Mouse (Mus musculus) right cerebral cortex, adult 18-20 months (tissue): ENCODE results near the gene Gmps.

Experiments used
- DNase-seq: peaks from one replicate; pipeline ENCODE4 v3.0.0; 2022; ENCODE audit warnings: mixed read lengths

Gene Gmps

DNA sequence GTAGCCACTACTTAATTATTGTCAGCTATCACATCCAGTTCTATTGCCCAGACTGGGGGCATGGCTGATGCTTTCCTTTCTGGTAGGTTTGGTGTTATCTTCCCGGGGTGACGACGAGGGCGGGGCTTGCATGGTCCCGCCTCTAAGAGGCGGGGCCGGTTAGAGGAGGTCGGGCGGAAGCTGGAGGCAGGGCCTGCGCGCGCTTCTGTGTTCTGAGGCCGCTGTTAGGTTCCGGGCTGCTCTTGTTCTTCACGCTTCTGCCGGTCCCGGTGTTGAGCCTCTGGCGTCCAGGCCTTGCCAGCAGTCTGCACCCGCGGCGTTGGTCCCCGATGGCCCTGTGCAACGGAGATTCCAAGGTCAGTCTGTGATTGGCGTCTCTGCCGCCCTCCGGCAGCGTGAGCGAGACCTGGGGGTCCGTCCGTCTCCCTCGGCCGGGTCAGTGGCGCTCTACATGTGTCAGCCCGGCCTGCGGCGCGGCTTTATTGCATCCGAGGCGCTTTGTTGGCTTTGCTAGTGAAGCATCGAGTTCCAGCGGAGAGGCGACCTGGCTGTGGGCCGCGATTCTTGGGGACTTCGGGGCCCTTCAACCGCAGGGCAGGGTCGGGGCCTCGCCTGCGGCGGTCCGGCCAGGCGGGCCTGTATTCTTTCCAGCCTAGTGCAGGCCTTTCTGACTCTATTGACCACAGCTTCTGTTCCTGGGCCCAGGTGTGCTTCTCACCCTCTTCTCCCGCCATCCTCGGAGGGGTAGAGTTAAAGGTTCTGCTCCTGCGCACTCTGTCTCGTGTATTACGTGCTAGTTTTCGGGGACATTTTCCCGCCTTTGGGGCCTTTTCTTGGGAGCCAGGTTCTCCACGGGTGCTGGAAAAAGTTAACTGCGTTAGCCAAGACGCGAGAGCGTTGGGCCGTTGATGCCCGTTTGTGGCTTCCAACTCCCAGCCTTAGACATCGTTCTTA lies at the start of gene Gmps:
Gmps (plus strand) TSS at position 152 of the 954 bp plus-strand sequence.
- DNase-seq, result peak; percentile 94

DNA sequence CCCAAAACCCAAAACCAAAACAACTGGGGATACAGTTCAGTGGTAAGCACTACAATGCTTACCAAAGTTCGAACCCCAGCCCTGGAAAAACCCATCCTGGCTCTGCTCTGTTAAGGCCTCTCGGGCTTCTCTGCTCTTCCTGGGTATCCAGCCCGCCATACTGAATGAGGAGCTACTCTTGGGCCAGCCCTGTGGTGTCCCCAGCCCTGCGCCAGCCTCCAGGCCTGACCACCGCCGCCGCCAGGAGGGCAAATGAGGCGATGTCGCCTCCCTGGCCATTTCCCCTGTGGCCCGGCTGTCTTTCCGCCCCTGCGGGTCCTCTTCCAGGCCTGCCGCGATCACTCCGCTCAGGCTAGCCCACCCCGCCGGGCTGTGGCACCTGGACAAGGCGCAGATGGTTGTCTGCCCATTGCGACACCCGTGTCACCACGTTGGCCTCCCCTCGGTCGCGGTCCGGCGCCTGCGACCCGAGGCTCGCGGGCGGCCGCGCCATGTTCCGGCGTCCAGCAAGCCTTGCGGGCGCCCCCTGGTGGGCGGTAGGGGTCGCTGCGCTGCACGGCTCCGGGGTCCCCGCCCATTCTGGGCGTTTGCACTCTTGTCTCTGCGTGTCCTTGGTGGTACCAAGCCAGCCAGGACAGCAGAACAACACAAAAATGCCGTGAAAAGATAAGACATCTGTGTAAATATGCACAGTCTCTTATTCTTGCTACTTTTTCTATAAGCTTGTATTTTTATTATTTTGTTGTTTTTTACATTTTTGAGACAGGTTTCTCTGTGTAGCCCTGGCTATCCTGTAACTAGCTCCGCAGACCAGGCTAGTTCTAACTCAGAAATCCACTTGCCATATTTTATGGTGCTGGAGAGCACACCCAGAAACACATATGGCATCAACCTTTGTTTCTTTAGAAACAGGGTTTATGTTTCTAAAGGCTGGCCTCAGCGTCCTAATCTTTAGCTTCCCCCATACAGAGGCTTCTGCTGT lies 46.7 kb upstream of the Gmps start, which contains the start of gene E130311K13Rik:
E130311K13Rik (minus strand) TSS at position 595 of the 982 bp plus-strand sequence.
- DNase-seq, result peak; percentile 88

DNA sequence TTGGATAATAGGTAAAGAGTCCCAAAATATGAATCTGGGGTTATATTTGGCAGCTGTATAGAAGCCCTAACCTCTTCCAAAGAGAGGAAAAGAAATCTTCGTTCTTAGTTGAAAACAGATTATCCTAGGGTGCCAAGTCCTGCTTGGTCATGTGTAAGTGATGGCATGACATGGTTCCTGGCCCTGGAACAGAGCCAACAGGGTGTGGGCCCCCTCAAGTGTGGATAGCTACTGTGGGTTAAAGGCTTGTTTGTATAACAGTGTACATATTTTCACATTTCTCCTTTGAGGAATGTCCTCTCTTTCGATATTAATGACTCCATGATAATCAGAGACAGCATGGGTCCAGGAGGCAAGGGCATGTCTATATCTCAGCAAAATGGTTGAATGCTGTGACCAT lies 37.0 kb upstream of the Gmps start:
- DNase-seq, result no peak

DNA sequence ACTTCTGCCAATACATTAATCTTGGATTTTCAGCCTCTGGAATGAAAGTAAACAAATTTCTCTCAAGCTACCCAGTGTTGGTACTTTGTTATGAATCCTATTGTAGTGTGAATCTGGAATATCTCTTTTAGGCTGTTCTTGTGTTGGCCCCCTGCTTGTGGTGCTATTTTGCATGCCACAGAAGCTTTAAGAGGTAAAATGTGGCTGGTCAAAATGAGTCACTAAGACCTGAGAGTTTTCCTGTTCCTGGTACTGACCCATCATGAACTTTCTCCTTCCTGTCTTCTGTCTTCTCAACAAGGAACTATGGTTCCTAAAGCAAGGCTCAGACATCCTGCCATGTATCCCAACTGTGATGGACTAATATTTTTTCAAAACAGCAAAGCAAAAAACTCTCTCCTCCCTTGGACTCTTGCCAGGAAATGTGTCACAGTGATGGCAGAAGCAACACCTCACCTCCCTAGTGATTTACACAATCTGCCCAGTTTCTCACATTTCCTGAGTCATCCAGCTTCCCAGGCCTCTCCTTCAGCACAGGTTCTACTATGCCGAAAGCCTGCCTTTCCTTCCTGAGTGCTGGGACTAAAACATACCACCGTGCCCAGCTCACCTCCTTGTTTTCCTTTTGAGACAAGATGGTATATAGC lies 34.6 kb upstream of the Gmps start:
- DNase-seq, result peak; percentile 76

DNA sequence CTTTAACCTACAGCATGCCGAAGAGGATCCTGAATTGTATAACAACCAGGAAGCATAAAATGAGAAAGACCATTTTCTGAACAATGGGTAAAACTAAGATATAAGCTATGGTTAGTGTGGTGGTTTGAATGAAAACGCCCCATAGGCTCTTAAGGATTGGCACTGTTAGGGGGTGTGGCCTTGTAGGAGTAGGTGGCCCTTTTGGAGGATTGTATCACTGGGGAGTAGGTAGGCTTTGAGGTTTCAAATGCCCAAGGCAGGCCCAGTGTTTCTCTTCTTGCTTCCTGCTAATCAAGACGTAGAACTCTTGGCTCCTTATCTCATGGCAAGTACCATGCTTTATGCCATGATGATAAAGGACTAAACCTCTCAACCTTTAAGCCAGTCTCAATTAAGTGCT lies 26.1 kb upstream of the Gmps start:
- no peak for DNase-seq

DNA sequence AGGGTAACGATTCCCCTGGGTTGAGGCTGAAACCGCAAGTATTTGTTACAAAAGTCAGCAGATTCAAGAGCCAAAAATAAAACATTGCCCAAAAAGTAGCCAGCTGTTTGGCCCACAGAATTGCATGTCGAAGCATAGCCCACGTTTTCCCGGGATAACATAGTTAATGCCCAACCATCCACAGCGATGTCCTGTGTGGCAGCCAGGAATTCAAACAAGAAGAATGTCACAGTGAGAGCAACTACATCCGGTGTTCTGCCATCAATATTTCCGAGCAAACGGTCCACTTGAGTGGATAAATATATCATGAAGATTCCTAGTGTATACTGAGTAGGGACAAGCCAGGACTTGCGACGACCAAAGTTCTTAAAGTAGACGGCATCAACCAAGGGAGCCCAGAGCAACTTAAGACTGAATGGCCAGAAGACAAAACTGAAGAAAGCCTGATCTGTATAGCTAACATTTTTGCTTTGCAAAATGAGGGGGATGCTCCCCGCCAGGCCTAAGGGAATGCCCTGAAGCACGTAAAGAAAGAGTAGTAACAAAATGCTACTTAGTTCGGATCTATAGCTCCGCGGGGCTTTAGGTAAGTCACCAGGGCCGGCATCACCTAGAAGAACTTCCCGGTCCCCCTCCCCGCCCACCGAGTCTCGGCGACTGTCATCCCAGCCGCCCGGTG lies 12.3 kb upstream of the Gmps start:
- DNase-seq, result no peak

DNA sequence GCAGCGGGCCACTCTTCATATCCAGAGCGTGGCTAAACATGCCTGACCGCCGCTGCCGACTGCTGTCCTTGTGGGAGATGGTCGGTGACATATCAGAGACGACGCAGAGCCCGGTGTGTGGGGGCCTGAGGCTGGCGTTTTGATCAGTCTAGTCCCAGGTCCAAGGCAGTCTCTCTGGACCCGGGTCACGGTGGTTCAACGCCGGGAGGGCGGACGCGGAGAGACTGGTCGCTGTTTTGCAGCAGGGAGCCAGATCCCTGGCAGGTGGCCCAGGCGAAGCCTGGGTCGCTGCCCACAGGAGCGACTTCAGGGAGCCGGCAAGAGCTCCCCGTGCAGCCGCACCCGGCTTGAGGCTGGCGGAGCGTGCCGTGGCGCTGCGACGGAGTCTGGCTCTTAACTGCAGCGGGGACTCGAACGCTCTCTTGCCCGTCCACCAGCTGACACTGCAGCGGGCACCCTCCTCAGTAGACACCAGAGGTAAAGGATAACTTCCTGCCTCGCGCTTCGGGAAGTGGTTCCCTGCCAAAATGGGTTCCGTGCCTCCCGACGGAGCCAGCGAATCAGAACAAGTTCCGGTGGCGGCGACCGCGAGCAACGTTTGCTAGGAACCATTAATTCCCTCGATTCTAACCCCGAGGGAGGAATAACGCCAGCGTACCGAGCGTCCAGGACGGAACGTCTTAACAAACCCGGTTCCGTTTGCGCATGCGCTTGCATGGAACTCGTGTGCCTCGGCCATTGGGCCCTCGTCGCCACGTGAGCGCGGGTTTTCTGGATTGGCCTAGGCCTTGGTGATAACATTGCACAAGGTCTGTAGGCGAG lies 11.6 kb upstream of the Gmps start, which contains the start of gene Slc33a1:
Slc33a1 (minus strand) TSS at position 669 of the 822 bp plus-strand sequence.
- DNase-seq, result peak; percentile 99

DNA sequence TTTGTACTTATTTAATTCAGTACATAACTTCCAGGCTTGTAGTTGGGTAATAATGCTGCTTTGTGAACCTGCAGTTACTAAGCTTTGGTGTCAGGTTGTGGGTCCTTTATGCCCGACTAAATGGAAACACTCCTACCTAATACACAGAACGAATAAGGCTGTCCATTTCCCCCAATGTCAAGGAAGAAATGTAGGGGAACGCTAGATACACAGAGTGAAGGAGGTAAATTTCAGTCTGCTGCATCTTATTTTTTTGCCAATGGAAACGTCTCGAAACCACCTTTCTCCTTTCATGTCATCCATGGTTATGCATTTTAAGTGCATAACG lies 11.0 kb upstream of the Gmps start:
- DNase-seq, result no peak

DNA sequence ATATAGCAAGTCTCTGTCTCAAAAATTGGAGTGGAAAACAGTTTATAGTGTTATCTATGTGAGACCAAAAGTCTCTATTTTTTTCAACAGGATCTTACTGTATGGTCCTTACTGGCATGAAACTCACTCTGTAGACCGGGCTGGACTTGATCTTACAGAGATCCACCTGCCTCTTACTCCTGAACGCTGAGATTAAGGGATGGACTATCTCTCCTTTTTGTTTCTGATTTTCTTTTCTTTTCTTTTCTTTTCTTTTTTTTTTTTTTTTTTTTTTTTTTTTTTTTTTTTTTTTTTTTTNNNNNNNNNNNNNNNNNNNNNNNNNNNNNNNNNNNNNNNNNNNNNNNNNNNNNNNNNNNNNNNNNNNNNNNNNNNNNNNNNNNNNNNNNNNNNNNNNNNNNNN lies 10.0 kb upstream of the Gmps start:
- DNase-seq, result no peak

DNA sequence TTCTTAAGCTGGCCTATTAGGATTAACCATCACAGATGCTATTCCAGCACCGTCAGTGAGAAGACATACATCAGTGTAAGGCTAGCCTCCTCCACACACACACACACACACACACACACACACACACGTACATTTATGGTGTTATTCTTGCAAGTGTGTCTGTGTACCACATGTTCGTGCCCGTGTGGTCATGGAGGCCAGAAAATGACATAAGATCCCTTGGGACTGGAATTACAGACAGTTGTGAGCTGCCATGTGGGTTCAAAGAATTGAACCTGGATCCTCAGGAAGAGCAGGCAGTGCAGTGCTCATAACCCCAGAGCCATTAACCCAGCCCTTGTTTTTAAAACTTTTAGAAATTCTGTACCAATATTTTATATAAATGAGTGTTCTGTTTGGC lies 2.0 kb downstream of the Gmps start:
- no peak for DNase-seq

DNA sequence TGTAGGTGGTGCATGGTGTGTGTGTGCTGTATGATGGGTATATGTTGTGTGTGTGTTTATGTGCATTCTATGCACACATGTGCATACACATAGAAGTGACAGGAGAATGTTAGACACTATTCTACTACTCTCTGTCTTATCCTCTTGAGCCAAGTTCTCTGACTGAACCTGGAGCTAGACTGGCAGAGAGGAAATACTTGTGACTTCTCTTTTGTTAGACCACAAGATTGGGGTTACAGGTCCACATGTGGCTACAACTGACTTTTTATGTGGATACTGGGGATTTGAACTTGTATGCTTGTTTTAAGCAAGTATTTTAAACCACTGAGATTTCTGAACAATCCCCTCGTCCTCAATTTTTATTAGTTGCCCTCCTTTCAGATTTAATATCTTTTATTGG lies 10.8 kb downstream of the Gmps start:
- DNase-seq, result no peak

DNA sequence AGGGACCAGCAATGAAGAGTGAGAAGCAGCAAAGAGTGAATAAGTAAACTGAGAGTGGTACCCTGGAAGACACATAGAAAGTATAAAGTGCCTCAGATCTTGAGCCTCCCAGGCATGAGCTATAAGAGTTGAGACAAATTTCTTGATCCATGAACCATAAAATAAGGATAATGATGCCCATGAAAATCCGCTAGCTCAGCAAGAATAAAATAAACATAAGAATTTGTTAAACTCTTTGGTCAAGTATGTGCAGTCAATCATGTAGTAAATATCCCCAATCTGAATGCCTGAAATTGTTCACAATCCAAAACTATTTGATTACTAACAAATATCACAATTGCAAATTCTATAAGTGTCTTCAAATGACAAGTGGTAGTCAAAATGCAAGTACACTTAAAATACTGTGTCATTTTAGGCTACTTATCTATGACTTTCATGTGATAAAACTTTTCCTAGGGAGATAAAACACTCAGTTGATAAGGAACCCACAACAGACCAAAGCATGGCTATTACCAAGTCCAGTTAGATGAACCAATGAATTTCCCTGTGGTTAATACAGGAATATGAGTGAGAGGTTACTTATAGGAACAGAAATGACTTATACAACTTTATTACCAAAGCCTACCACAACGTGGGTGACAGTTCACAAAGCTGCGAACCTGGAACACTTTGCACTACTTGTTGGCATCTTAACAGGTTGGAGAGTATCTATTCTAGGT lies 13.0 kb downstream of the Gmps start:
- DNase-seq, result no peak

DNA sequence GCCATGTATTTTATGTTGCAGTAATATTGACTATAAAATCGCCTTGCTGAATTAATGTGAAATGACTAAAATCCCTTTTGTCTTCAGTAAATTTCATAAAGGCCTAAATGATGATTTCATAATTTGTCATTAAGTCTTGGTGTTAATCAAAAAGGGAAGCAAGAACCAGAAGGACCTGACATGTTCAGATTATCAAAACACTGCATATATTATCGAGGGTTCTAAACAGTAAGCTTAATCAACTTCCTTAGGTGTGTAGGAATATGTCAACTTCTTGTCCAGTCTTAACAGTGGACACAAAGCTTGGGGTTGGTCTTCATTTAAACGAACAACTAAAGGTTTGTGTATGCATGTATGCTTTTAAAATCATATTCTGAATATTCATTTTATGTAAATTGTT lies 45.5 kb downstream of the Gmps start:
- DNase-seq, result no peak

DNA sequence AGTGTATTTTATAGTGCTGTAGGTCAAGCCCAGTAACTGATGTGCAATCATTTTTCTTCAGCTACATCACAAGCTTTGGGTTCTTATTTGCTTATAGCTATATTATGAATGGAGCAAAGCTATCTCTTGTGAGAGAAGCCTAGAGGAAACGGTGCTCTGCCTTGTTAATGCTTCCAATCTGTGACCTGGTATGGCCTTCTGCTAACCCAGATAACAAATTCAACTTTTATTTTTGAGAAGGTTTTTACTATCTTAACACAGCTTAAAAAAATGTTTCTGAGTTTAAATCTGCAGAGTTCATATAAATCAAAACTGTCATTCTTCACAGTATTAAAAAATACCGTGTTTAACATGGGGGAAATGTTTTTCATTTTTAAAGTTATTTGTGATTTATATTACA lies 46.0 kb downstream of the Gmps start:
- no peak for DNase-seq

DNA sequence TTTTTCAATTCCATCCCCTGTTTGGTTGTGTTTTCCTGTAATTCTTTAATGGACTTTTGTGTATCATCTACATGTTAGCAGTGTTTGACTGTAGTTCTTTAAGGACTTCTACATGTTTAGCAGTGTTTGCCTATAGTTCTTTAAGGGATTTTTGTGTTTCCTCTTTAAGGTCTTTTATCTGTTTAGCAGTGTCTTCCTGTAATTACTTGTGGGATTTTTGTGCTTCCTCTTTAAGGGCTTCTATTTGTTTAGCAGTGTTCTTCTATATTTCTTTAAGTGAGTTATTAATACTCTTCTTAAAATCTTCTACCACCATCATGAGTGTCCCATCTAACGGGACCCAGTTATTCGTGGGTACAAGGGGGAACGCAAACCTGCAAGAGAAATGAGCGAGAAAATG lies 53.9 kb downstream of the Gmps start:
- no peak for DNase-seq

DNA sequence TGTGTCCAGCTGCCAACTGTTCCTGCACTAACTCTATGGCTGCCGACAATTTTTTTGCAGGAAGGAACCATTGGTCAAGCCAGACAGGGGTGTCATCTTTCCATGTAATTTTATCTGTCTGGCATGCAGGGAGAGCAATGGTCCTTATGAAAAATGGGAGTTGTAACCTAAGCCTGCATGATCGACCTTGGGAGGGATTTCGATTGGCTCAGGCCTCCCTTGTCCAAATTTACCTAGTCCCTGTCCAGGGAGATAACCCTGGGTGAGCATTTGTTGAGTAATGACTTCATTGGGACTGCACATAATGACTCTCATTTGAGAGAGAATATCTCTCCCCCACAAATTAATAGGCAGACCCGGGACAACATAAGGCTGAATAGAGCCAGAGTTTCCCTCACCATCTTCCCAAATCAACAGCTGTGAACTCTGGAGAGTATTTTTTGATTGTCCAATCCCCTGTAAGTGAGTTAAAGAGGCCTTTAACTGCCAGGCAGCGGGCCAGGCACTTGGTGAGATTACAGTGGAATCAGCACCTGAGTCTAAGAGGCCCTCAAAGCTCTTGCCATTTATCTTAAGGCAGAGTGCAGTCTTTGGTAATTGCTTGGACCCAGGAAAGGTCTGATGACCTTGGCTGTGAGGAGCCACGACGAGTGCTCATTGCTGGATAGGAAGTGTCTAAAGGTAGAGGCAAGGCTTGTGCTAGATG lies 62.4 kb downstream of the Gmps start:
- DNase-seq, result no peak

DNA sequence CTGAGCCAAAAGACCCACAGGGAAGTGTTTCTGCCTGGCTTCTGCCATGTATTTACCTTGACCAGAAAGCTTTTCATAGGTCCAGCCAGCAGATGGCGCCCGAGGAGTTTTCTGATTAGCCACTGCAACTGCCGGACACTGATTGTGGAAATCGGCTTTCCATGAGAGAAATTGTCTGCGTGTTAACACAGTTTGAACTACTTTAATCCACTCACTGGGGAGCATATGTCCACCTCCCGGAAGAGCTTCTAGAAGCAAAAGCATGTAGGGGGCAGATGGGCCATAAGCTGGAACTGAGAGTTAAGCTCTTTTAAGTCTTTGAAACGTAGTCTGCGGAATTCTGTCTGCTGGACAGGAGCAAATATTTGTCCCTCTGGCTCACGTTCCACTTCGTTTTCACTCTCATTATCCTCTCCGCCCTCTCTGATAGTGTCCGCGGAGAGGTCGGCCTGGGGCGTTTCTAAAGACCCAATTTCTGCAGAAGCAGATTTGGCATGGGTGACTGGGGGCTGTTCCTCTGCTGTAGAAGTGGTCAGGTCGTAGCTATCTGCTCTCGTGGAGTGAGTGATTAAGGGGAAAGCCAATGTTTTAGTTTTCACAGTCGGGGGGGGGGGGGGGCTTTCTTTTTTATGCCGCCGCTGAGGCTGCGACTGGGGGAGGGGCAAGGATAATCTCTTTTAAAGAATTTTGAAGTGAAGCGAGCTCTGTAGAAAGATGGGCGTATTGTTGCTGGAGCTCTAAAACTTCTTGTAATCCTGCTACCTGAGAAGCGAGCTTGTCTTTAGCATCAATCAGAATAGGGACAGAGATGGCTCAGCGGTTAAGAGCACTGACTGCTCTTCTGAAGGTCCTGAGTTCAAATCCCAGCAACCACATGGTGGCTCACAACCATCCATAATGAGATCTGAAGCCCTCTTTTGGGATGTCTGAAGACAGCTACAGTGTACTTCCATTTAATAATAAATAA lies 64.2 kb downstream of the Gmps start:
- DNase-seq, result peak; percentile 83
